9 mouse cellular contexts compared by ENCODE assay signal in genomic region chr11:34447891-34448290, GRCm38 (mm10).
DNase-seq lines count a peak whose midpoint lies in the region; ATAC-seq and TF ChIP-seq lines count a peak whose summit lies in the region.
"Had no signal": no experiment of that assay in that cellular context is flagged by ENCODE, and none has a peak within 500 bp of the region (broad histone marks: within the 10 kb centered on the region; RNA-seq: fewer than 3 reads in every experiment).

No protein-coding gene starts in this region.

- DNase-seq in adrenal gland, postnatal 10 days, result peak; percentile 61
- DNase-seq in adrenal gland, postnatal 4 days (ENCODE audit: low spot score in 2 of 2), result no peak
- DNase-seq in lung, embryonic 14.5 days, result peak; percentile 87
- no peak for DNase-seq in lung, adult 2 months
- DNase-seq in embryo, embryonic 10 days (ENCODE audit: low spot score), result peak; percentile 87
- DNase-seq in retina, postnatal 1 day, result peak; percentile 75
- DNase-seq in left cerebral cortex, postnatal 25 days (ENCODE audit: low spot score in 2 of 2), result no peak

- no peak for TF ChIP-seq CTCF in lung, embryonic 14.5 days (IDR thresholded peaks at IDR 0.05; ENCODE audit: low read depth)
- TF ChIP-seq CTCF in lung, adult 2 months (IDR thresholded peaks at IDR 0.05; ENCODE audit: insufficient read depth, low read length), result no peak

- no peaks in the 10 kb centered on the region for H3K36me3 ChIP-seq in lung, embryonic 14.5 days (ENCODE audit: insufficient read depth)
- H3K36me3 ChIP-seq: midbrain, embryonic 12.5 days had no signal

- no peak overlapping the region for H3K27ac ChIP-seq in lung, embryonic 14.5 days (ENCODE audit: low read depth)
- H3K27ac ChIP-seq: midbrain, embryonic 12.5 days had no signal

- WGBS in lung, embryonic 14.5 days, result 41% methylated on average over 4 of the region's 4 CpGs
- WGBS in lung, adult 2 months, result 49% methylated on average over 4 of the region's 4 CpGs

- TF ChIP-seq POLR2A in lung, adult 2 months (IDR thresholded peaks at IDR 0.05; ENCODE audit: borderline replicate concordance, extremely low read depth, low read depth, low read length), result no peak

- H3K9me3 ChIP-seq in lung, embryonic 14.5 days (ENCODE audit: low read depth, low read length), result no peaks in the 10 kb centered on the region
- H3K9me3 ChIP-seq: midbrain, embryonic 12.5 days had no signal

- no peak for ATAC-seq in lung, embryonic 14.5 days (ENCODE audit: insufficient read depth)
- no peak for ATAC-seq in activated CD4-positive, CD25-positive, alpha-beta regulatory T cell, adult 4 months

- H3K27me3 ChIP-seq in lung, embryonic 14.5 days (ENCODE audit: insufficient read depth, low read length), result no peaks in the 10 kb centered on the region
- H3K27me3 ChIP-seq: midbrain, embryonic 12.5 days had no signal

- no peak overlapping the region for H3K4me2 ChIP-seq in lung, embryonic 14.5 days
- H3K4me2 ChIP-seq: midbrain, embryonic 12.5 days had no signal

- H3K4me1 ChIP-seq in lung, embryonic 14.5 days (ENCODE audit: insufficient read depth), result no peaks in the 10 kb centered on the region
- no peaks in the 10 kb centered on the region for H3K4me1 ChIP-seq in lung, adult 2 months (ENCODE audit: control insufficient read depth, insufficient read depth, low read length)
- H3K4me1 ChIP-seq: midbrain, embryonic 12.5 days had no signal

- H3K4me3 ChIP-seq in lung, embryonic 14.5 days (ENCODE audit: low read depth, low read length), result no peak overlapping the region
- no peak overlapping the region for H3K4me3 ChIP-seq in lung, adult 2 months (replicated peaks; ENCODE audit: extremely low read depth, low read depth, low read length)
- H3K4me3 ChIP-seq: midbrain, embryonic 12.5 days had no signal

- no peak overlapping the region for H3K9ac ChIP-seq in lung, embryonic 14.5 days
- H3K9ac ChIP-seq: midbrain, embryonic 12.5 days had no signal

- intact Hi-C loops in left cerebral cortex, postnatal 25 days (cut with DNase I), result no loop called here

Comparison
In these comparisons a context has a peak if more than half of its experiments do, and no peak if none do; other contexts are left out.
1. DNase-seq: peak in adrenal gland, postnatal 10 days (single experiment), lung, embryonic 14.5 days (single experiment), embryo, embryonic 10 days (single experiment) and retina, postnatal 1 day (single experiment); none in adrenal gland, postnatal 4 days (0 of 2), lung, adult 2 months (single experiment) and left cerebral cortex, postnatal 25 days (0 of 2).